Comparison of ENCODE assay signal across 8 mouse cellular contexts in the genomic region with DNA sequence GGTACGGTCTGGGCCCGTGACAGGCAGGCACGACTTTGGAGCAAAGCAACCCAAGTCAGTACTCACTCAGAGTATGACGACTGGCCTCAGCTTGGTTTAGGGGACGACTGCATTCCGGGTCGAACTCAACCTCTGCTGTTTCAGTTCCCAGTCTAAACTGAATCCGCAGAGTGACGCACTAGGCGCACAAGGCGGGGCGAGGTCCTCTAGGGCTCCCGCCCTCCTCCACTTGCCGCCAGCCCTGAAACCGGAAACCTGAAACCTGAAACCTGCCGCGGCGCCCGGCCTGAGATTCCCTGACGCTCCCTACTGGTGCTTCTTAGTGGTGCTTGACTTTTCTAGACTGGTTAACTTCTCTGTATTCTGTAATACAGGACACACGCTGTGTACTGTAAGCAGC. TPM values are rescaled to one million over a fixed set of nuclear protein-coding genes. Genes with fewer than 3 reads are reported as not detected.
DNase-seq lines count a peak whose midpoint lies in the region; ATAC-seq and TF ChIP-seq lines count a peak whose summit lies in the region.

No protein-coding gene starts in this region.

- peak overlapping the region; percentile 70 for H3K4me3 ChIP-seq in cortical plate, adult 2 months (ENCODE audit: insufficient read depth, low read length)
- peak overlapping the region; percentile 96 for H3K4me3 ChIP-seq in megakaryocyte, embryonic 14.5 days (replicated peaks)

- TF ChIP-seq POLR2A in cortical plate, adult 2 months (IDR thresholded peaks at IDR 0.05; ENCODE audit: extremely low read depth, insufficient read depth, low read length), result 0 out of 2 replicates have a peak, but pooled peaks have one; percentile 41

- H3K27me3 ChIP-seq in megakaryocyte, embryonic 14.5 days (replicated peaks), result no peaks in the 10 kb centered on the region

- no peaks in the 10 kb centered on the region for H3K9me3 ChIP-seq in megakaryocyte, embryonic 14.5 days

- peak; percentile 92 for ATAC-seq in activated CD4-positive, CD25-positive, alpha-beta regulatory T cell, adult 4 months

- DNase-seq in gastrocnemius, adult 8-10 months (ENCODE audit: low spot score in 2 of 2), result peak; percentile 92 to 93
- peak; percentile 82 for DNase-seq in hindlimb bud, embryonic 11.5 days (ENCODE audit: extremely low spot score, low read depth, low spot score)
- DNase-seq in left cerebral cortex, adult 8-10 months (ENCODE audit: low spot score in 2 of 2), result peak; percentile 36 to 48
- DNase-seq in right cerebral cortex, postnatal 10 days (ENCODE audit: low spot score in 2 of 2), result peak; percentile 49 to 60
- peak; percentile 84 for DNase-seq in urinary bladder, postnatal 25 days (ENCODE audit: low spot score)

- H3K4me1 ChIP-seq in cortical plate, adult 2 months (ENCODE audit: control insufficient read depth, insufficient read depth, low read length), result no peaks in the 10 kb centered on the region
- peaks cover 11% of the 10 kb centered on the region for H3K4me1 ChIP-seq in megakaryocyte, embryonic 14.5 days

- TF ChIP-seq CTCF in cortical plate, adult 2 months (IDR thresholded peaks at IDR 0.05; ENCODE audit: extremely low read depth, insufficient read depth, low read length), result no peak

- H3K36me3 ChIP-seq in megakaryocyte, embryonic 14.5 days (replicated peaks; ENCODE audit: low read length), result no peaks in the 10 kb centered on the region

- H3K27ac ChIP-seq in cortical plate, adult 2 months (ENCODE audit: insufficient read depth, low read length), result no peak overlapping the region

RNA-seq across cellular contexts. Expression of a gene that starts 38.1 kb away (rescaled TPM):
- 100 to 1,000 TPM; 196 to 222 TPM for polyA plus RNA-seq in activated CD4-positive, CD25-positive, alpha-beta regulatory T cell, adult 4 months (2017; shearing (Covaris generic))
- polyA plus RNA-seq in cortical plate, adult 2 months (2012; rRNA removed), result 6.1 and 6.5 TPM in 2 replicates
- 100 to 1,000 TPM in 3 of 4 experiments, 10 to 100 TPM in 1; 97.5 to 105 (median 103) TPM for total RNA-seq in gastrocnemius, adult 8-10 months (2022)
- 10 to 100 TPM; 11.7 to 15.4 (median 12.2) TPM for total RNA-seq in left cerebral cortex, adult 8-10 months (2022)
- 0.62 and 1.6 TPM in 2 replicates for polyA plus RNA-seq in megakaryocyte, embryonic 14.5 days (2012; ENCODE audit: insufficient read depth, low replicate concordance)

Comparison
In these comparisons a context has a peak if more than half of its experiments do, and no peak if none do; other contexts are left out.
1. DNase-seq: peak in every context shown above with its lines; median percentile 92 in gastrocnemius, adult 8-10 months; 84 in urinary bladder, postnatal 25 days; 82 in hindlimb bud, embryonic 11.5 days; 54 in right cerebral cortex, postnatal 10 days; 42 in left cerebral cortex, adult 8-10 months.
2. RNA of a gene that starts 38.1 kb away (polyA plus RNA-seq): 196 to 222 TPM in activated CD4-positive, CD25-positive, alpha-beta regulatory T cell, adult 4 months; 6.1 to 6.5 TPM in cortical plate, adult 2 months and 0.62 to 1.6 TPM in megakaryocyte, embryonic 14.5 days; every median in the first group is over 10 times any median in the second.